Mouse (Mus musculus) lung, adult 18-20 months (tissue): Measurements from ENCODE around the gene Mbd3l1.

ENCODE experiments used
- DNase-seq, 2 experiments: peaks; one replicate each; pipeline ENCODE4 v3.0.0; 2022; ENCODE audit warnings: mixed read lengths in 2 of 2

The Mbd3l1 gene

GRCm38 (mm10) chr9:18478168-18478567 lies at the start of gene Mbd3l1, which contains the start of gene Zfp558:
Gene Mbd3l1, plus strand, starts transcription at chr9:18478359.
Gene Zfp558, minus strand, starts transcription at chr9:18478268.
- no peak for DNase-seq

- DNase-seq: no peak
These were observed 47.8 kb upstream of the Mbd3l1 start, which contains the start of gene Mbd3l2 for GRCm38 (mm10) chr9:18430354-18430753. Gene Mbd3l2, plus strand, starts transcription at chr9:18430654.

- DNase-seq: no peak
These were observed 46.5 kb upstream of the Mbd3l1 start for GRCm38 (mm10) chr9:18431687-18432086.

GRCm38 (mm10) chr9:18456520-18456919 lies 21.6 kb upstream of the Mbd3l1 start:
- DNase-seq: no peak

GRCm38 (mm10) chr9:18467350-18467749 lies 10.8 kb upstream of the Mbd3l1 start:
- DNase-seq: no peak

- DNase-seq: no peak
These were observed 10.2 kb upstream of the Mbd3l1 start for GRCm38 (mm10) chr9:18468005-18468404.

GRCm38 (mm10) chr9:18473324-18474128 lies 4.6 kb upstream of the Mbd3l1 start:
- DNase-seq: peak; percentile 63 to 66

- no peak for DNase-seq
These were observed 29.9 kb downstream of the Mbd3l1 start for GRCm38 (mm10) chr9:18508098-18508497.
